Mouse (Mus musculus) granulocyte monocyte progenitor cell, adult 5-6 weeks (primary cell): Measurements from ENCODE around the gene Il24. TPM values are rescaled to one million over a fixed set of nuclear protein-coding genes. Genes with fewer than 3 reads are reported as not detected.

ENCODE experiments used
- ATAC-seq: replicated peaks from 2 replicates; pipeline ENCODE4 v1.8.0; 2016; ENCODE audit warnings: mild to moderate bottlenecking, moderate TSS enrichment, inconsistent platforms; ENCODE audit not compliant: poor library complexity, severe bottlenecking
- total RNA-seq, 2 experiments: library from RNA; stranded (forward) in 1 of 2; stranded (reverse) in 1 of 2; fragments of 200-712, 200-1000 nt in 1 of 2; fragments of >200 nt in 1 of 2; fragmentation: Nextera tagmentation in 1 of 2; gene quantifications; 2 replicates each; pipeline ENCODE4 v1.2.3; 2014 to 2017

Il24 gene
- not detected in 2 replicates for total RNA-seq (2014; fragmentation: Nextera tagmentation)
- total RNA-seq (2017), result not detected in 2 replicates

DNA sequence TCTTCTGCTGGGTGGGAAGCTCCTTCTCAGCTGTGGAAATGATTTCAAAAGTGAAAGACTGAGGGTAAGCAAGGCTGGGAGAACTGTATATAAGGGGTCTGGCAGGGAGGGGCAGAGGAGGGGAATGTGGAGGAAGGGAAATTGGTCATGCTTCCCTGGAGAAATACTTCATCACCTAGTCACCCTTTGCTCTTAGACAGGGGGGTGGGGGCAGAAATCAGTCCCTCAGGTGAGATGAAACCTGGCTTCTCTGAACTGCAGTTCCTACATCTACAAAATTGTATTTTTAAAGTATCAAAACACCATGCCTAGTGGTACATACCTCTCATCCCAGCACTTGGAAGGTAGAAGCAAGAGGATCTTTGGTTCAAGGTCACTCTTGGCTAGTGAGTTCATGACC, at the start of gene Il24:
Gene Il24 (minus strand): TSS at position 101 of the 400 bp plus-strand sequence.
- no peak for ATAC-seq

DNA sequence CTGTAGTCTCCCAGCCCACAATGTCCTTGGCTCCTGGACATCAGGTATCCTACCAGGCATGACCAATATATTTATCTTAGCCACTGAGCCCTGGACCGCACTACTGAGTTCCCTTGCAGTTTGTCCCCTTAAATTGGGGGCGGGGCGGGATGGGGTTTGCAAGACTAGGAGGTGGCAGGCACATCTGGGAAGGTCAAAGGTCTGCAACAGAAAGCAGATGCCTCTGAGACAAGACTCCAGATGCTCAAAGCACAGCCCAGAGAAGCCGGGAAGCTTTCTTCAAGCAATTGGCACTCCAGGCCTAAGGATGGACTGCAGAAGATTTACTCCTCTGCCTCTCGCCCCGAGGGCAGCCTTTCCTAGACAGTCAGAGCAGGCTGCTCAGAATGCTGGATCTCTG, 49.1 kb upstream of the Il24 start:
- no peak for ATAC-seq

DNA sequence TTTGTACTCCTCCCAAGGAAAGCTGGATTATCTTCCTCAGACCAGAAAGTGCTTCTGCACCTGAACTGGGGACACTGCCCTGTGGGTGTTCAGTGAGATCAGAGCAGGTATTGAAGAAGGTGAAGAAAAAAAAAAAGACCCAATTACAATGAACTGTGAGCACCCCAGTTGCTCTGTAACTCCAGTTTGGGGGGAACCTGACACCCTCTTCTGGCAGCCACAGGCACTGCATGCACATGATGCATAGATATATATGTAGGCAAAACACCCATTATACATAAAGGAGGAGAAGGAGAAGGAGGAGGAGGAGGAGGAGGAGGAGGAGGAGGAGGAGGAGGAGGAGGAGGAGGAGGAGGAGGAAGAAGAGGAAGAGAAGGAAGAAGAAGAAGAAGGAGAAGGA, 39.2 kb upstream of the Il24 start:
- ATAC-seq, result no peak

DNA sequence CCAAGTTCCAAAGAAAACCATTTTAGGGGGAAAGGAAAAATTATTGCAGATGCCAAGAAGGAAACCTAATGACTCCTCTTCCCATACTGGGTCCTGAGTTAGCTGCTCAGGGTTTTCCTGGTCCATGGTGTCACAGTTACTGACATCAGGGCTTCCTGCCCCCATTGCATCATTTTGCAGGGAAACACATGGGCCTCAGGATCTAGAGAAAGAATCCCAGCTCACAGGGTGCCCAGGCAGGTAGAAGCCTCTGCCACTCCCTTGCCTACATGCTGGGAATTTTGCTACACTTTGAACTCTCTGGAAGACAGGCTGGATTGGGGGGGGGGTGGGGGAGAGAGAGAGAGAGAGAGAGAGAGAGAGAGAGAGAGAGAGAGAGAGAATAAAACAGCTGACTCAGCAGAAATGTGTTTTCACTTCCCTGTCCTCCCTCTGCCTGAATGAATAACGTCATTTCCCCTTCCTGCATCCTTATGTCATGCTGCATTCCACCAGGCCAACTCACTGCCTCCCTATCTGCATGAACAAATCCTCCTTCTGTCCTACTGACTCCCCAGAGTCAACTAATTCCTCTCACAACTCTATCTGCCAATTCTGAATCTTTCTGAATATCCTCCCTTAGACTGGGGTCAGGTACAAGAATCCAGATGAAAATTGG, 31.2 kb upstream of the Il24 start:
- ATAC-seq, result peak; percentile 75

DNA sequence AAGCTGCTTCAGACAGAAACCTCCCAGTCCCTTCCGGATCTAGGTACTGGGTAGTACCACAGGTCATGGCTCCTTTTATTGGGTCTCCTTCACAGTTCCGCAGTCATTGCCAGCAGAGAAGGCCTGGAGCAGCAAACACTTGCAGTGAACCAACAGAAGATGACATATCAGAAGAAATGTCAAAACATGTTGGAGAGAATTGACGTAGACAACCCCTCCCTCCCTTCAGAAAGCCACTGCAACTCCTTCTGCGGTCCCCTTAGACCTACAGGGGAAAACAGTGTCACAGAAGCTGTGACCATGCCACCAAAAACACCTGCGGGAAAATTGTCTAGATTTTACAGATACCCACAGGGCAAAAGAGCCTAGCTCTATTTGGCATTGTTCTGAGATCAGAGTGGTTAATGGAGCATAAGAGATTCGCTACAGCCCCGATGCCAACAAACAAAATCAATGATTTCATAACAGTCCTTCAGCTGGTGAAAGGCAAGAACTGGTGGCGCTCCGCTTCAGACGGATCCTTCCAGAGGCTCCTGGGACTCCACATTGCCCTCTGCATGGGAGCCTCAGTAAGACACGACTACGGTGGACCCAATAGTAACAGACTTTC, 24.3 kb upstream of the Il24 start, which contains the start of gene Il20:
Gene Il20 (minus strand): TSS at position 51 of the 610 bp plus-strand sequence.
- ATAC-seq, result no peak

DNA sequence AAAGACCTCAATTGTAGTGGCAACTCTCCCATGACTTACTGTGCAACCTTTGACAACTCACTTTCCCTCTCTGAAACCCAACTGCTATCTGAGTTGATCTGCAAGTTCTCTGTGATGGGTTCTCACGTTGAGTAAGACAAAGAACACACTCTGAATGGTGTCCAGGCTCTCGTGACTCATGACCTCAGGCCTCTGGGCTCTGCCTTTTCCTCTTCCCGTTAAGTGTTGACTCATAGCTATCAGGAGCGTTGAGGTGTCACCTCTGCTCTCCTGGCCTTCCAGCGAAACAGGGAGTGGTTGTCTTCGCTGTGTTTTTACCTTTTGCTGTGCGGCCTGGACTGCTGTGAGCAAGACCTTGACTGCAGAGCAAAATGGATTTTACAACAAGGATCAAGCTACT, 15.3 kb upstream of the Il24 start:
- ATAC-seq, result no peak

DNA sequence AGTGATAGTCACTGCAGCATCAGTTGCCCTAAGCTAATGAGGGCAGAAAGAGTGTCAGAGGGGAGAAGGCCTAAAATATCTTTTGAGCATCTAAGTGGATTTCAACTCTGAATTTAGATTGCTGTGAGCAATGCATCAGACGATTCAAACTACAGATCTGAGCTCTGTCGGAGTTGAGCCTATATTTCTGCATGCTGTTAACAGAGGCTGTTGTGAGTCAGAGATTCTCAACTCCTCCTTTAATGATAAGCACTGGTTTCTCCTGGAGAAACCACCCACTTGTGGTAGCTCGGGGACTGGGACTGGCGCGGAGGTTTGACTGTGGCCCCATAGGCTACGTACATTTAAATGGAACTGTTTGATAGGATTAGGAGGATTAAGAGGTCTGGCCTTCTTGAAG, 7.2 kb upstream of the Il24 start:
- no peak for ATAC-seq

DNA sequence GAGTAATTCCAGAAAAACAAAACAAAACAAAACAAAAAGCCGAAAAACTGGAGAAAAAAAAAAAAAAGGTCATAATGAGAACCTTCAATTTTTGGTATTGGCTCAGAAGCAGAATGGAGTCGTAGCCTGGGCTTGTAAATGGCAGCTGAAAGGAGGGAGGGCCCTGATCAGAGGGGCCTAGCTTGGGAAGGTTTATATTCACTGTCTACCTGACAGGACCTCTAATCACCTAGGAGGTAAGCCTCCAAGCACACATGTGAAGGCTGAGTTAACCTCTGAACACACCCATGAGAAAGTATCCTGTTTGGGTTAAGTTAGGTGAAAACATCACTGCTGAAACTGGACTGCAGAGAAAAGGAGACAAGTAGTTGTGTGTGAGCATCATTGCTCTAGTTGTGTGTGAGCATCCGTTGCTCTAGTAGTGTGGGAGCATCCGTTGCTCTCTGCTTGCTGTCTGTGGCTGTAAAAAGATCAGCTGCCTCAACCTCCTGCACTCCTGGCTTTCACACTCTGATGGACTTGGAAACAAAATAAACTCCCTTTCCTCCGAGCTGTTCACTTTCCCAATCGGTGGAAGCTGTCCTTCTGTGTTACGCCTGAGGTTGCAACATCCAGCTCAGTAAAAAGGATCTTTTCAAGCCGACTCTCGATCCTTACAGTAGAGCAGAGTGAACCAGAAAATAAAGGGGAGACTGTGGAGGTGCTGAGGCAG, 6.2 kb upstream of the Il24 start:
- ATAC-seq, result no peak

DNA sequence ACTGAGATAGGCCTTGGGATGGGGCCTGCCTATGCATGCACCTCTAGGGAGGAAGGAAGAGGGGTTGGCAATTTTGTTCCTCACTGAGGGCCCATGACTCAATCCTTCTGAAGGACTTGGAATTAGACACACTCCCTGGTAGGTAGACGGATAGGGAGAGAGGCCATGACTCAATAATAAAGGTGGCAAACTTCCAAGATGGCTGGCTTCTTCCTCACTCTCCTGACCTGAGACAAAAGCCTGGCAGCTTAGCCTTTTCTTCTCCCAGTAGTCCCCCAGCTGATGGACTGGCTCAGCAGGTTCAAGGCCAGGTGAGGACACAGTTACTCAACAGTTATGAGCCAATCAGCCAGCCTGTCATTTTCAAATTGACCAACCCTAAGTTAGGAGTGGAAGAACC, 5.2 kb upstream of the Il24 start:
- ATAC-seq, result no peak

DNA sequence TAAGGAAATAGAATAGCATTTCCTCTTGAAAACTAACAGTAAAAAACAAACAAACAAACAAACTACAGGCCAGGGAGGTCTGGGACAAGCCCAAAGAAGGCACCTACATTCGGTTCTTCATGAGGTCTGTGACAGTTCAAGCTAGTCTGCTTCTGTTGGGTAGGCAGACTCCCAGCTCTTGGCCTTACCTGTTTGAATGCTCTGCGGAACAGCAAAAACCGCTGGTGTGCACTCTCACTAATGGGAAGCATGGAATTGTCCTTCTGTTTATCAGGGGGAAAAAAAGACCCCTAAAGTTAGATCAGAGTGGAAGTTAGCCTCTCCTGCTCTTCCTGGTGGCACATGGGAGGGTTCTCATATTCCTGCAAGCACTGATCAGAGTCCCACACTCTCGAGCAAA, 4.1 kb downstream of the Il24 start:
- no peak for ATAC-seq

DNA sequence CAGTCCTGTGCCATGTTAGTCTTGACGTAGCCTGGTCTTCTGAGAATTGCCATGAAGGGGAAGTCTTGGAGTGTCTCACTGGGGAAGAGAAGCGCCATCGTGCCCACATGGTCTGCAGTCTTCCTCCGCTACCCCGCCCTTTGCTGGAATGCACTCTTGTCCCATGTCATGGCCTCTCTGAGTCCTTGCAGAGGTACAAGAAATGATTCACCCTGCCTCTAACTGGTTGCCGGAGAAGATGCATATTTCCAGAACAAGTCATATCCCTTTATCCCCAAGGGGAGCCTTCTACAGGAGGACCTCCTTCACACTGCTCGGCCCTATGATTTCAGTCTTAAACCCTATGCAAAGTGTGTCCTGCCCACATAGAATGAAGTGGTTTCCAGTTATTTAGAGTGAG, 7.3 kb downstream of the Il24 start:
- no peak for ATAC-seq

DNA sequence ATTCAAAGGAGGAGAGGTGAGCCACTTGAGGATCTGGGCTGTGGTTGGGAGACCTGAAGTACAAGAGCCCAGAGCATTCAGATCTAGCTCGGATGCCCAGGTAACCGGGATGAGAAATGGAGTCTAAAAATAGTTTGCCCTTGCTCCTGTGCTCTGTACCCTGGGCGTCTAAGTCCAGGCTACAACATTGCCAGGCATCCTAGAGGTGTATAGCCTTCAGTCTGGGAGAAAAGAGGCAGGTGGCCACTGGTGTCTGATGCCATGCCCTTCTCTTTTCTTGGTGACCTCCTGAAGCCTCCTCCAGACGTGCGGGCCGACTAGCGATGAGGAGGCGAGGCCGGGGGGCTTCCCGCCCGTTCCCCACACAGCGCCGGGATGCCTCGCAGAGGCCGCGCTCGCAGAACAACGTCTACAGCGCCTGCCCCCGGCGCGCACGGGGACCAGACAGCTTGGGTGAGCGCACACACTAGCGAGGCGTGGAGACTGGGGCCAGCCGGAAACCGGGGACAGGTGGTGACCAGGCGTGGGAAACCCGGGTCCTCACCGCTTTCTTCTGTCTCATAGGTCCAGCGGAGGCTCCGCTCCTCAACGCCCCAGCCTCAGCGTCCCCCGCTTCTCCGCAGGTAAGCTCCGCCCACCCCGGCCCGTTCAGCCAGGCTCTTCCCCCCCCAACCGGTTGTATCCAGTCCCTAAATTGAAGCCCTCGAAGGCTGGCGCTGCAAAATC, 9.2 kb downstream of the Il24 start:
- peak; percentile 45 for ATAC-seq

DNA sequence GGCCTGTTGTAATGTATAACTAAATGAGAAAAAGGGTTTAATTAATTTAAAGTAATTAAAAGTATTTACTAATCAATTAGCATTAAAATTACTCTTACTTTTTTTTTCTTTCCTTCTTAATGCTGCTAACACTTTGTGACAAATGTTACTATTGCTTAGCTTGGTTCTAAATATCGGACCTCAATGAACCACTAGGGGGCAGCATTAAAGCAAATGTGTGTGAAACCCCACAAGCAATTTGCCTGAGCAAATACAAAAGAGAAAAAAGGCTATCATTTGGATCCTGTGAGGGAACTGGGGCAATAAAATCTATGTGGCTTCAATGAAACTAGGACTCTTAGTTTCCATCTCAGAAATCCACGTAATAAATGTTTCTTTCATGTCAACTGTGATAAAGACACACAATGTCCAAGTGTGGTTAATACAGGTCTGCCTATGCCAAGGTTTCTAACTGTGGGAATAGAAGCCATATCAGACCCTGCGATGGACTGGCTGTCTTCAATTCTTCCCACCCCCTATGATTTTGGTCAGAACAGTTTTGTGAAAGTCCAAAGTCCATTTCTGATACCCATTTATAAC, 10.2 kb downstream of the Il24 start:
- ATAC-seq, result no peak; the same call in 1 of the 2 replicates

DNA sequence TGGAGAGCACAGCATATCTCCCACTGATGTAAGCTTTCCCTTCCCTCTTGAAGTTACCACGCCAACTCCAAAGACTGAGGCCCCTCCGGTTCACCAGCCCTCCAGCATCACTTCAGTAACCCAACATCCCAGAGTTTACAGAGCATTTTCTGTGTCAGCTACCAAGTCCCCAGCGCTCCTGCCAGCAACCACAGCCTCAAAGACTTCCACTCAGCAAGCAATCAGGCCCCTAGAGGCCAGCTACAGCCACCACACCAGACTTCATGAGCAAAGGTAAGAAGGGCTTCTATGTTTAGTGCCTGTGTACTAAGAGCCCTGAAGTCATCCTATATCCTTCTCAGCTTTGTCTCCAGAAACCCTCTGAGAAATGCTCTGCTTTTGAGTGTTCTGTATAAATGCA, 11.3 kb downstream of the Il24 start:
- no peak for ATAC-seq

DNA sequence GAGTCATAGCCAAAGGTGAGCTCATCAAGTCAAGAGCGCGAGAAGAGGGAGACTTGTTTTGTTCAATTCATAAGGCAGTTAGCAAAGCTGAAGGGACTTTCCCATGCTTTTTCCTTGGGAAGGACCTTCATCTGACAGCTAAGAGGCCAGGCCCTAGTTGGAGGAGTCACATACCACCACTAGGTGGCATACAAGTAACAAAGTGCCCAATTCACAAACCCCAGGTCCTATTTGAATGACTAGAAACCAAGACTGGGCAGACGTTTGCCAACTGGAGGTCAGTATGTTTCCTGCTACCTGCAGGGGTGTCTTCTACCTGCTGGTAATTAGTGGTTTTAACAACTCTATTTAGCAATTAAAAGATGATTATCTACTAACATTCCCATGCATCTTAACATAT, 12.1 kb downstream of the Il24 start:
- 0 out of 2 replicates have a peak, but pooled peaks have one; percentile 34 for ATAC-seq

DNA sequence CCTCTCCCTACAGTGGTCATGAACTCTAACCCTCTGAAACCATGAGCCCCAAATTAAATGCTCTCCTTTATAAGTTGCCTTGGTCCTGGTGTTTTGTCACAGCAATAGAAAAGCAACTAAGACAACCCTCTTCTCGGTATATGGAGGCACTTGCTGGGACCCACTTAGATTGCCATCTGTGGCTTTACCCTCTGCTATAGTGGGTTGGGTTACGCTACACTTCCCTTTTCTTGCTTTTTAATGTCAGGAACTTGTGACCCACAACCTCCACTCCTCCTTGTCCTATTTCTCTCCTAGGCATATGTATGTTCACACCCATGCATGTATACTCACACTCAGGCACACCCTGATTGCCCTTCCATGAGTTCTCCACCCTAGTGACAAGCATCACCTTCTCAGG, 14.3 kb downstream of the Il24 start:
- peak; percentile 54 for ATAC-seq

DNA sequence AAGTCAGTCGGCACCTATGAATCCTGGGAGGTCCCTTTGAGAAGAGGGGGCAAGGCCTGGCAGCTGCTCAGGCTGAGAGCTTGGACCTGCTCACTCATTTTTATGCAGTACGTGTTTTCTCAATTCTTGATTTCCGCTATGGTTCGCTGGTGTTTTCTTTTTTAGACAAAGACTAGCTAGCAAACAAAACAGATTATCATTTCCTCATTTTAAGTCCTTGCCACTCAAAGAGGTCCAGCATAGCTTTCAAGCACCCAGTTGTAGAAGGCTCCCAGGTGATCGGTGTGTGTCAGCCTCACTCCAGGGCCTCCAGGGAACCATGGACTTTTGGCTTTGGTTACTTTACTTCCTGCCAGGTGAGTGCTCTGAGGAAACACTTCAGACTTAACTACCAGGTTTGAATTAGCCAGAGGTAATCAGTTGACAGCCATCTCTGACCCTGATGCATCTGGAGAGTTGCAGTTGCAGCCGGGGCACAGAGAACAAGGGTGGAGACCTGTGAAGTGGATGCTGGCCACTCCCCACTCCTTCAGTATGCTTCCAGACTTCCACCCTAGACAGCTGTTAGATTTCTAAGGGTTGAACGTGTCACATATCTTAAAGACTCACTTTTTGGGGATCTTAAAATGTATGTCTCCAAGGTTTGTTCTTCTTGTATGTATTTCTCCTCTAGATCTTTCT, 21.6 kb downstream of the Il24 start, which contains the start of gene Fcmr:
Gene Fcmr (plus strand): TSS at position 129 of the 681 bp plus-strand sequence.
- no peak for ATAC-seq

DNA sequence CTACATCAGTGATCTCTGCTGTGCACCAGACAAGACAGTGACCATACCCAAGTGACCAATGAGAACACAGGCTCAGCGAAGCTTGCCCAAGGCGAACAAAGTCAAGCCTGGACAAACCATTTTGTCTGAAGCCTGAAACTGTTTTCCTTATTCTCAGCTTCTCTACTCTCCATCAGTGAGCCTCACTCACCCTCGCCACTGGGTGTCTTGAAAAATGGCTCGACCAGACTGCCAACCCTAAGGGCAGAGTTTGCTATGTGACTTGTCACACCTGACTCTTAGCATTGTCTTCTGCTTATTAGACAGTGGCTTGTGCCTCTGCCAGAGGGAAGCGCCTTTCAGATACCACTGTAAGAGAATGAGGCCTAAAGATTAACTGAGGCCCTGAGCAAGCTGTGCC, 22.5 kb downstream of the Il24 start:
- no peak for ATAC-seq

DNA sequence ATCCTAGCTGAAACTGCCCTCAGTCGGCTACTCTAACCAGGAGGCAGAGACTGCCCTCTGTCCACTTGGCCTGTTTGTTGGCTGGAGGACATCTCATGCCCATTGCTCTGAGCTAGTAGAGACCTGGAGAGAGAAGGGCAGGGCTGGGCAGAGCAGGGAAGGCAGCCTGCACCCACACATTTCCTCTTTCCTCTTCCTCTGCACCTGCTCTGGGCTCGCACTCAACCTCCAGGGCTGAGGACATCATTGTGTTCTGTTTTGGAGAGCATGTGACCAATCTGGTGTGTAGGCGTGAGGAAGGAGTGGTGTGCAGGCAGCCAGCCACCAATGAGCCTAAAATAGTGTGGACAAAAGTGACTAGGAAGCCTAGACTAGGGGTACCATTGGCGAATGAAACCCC, 23.0 kb downstream of the Il24 start:
- ATAC-seq, result peak; percentile 66

DNA sequence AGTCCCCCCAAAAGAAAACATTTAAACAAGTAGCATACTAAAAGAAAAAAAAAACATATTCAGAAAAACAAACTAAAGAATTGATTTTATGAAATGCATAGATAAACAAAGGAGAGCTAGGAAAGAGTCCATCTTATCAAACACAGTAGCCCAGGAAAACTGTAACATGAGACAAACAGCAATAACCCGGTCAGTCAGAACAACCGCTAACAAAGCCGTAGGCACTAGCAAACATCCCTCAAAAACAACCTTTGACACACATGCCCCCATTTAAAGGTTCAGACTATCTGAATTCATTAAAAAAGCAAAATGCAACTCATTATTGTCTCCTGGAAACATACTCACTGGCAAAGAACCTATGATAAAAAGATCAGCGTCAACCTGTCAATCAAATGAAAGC, 29.8 kb downstream of the Il24 start:
- ATAC-seq, result no peak
